Mouse (Mus musculus): ENCODE results near the gene Triobp.

The Triobp gene

DNA sequence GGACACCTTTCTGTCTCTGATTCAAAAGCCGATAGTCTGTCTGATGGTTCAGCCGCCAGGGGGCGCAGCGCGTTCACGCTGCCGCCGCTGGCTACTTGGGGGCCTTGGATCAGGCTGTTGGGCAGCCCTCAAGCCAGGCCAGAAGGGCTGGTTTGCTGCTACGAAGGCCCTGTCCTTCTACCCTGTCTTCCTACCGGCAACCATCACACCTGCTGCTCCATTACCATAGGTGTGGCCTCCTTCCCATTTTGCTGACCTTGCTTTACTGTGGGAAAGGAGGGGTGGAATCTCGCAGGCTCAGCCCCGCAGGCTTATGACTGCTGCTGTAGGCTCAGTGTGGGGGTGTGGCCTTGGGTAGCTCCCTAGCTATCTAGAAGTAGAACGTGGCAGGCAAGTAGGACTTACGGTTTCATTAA is 90.4 kb downstream of the Triobp start:
- DNase-seq, result peak; percentile 53

DNA sequence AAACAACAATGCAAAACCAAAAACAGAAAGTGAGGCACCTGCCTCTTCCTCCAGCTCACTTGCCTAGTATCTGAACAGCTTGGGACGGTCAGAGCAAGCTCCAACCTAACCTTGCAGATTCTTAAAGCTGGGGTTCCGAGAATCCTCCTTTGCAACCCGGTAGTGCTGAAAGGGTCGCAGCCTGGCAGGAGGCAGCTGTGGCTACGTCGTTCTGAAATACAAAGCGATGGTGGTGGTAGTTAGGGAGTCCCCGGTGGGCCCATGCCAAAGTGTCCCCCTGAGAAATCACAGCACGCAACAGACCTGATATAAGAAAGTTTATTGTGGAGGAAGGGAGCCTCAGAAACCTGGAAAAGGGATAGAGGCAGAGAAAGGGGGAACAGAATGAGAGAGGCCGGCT is 90.8 kb downstream of the Triobp start:
- DNase-seq, result no peak

DNA sequence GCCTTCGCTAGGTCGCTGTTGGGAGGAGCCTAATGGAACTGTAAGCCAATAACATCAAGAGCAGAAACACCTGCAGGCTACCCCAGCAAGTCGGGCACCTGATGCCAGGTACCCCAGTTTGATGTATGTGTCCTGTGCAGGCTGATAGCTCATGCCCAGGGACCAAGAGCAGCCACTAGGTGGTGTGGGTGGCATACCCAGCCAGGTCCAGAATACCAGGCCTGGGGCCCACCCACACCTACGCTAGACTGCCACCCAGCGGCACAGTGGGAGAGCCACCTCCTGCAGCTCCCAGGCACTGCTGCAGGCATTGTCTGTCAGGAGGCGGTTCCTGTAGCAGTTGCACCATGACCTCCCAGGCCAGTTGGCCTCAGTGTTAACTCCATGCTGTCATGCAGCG is 91.3 kb downstream of the Triobp start:
- peak; percentile 68 for DNase-seq

DNA sequence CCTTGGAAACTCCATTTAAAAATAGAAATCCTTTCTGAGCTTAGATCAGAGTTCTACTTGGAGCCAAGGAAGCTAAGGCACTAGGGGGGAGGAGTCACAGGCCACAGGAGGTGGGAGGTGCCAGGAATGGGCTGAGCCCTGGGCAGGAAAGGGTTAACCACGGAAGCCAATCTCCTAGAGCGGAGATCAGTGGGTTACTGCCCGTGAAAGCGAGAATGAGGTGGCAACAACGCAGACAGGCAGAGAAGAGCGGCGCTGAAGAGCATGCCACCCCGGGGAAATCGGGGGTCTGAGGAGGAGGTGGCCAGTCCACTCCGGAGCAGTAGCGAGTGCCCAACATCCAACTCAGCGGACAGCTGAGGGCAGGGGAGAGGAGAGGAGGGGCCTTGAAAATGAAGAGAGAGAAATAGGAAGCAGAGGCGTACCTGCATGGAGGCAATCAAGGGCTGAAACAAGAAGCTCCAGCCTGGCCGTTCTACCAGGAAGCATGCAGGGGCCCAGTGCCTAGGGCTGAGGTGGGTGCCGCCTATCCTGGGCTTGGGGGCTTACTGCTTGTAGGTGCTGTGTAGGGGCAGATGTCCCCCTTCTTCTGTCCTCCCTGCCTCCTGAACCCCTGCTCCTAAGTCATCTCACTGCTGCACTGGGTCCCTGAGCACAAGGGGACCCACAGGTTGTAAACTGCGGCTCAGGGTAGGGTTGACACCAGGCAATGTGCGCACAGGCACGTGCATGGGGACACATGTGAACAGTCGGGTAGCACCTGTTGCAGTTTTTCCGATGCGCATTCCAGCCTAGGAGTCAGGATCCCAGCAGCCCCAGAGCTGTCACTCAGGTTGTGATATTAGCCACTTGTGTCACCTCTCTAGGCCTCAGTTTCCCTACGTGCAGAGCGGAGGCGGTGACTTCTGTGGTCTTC is 93.2 kb downstream of the Triobp start:
- no peak for DNase-seq

DNA sequence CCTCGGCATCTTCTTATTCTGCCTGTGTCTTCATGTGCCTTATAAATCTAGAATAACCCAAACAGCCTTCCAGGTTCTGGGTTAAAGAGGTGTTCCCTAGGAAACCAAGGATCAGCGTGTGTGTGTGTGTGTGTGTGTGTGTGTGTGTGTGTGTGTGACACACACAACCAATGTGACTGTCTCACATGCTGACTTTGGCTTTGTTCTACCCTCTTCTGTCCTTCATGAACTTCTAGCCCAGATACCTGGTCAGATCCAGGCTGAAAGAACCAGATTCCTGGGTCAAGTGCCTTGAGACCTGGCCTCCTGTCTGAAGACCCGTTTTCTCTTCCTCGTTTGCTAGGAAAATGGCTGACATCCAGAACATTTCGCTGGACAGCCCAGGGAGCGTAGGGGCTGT is 94.1 kb downstream of the Triobp start, which contains the start of gene Galr3:
Gene Galr3 (plus strand): TSS at position 301 of the 400 bp plus-strand sequence.
- no peak for DNase-seq

DNA sequence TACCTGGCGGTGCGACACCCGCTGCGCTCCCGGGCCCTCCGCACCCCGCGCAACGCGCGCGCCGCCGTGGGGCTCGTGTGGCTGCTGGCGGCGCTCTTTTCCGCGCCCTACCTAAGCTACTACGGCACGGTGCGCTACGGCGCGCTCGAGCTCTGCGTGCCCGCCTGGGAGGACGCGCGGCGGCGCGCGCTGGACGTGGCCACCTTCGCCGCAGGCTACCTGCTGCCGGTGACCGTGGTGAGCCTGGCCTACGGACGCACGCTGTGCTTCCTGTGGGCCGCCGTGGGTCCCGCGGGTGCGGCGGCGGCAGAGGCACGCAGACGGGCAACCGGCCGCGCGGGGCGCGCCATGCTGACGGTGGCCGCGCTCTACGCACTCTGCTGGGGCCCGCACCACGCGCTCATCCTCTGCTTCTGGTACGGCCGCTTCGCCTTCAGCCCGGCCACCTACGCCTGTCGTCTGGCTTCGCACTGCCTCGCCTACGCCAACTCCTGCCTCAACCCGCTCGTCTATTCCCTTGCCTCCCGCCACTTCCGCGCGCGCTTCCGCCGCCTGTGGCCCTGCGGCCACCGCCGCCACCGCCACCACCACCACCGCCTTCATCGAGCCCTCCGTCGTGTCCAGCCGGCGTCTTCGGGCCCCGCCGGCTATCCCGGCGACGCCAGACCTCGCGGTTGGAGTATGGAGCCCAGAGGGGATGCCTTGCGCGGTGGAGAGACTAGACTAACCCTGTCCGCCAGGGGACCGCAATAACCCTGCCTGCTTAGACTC is 95.4 kb downstream of the Triobp start:
- DNase-seq, result peak; percentile 75

DNA sequence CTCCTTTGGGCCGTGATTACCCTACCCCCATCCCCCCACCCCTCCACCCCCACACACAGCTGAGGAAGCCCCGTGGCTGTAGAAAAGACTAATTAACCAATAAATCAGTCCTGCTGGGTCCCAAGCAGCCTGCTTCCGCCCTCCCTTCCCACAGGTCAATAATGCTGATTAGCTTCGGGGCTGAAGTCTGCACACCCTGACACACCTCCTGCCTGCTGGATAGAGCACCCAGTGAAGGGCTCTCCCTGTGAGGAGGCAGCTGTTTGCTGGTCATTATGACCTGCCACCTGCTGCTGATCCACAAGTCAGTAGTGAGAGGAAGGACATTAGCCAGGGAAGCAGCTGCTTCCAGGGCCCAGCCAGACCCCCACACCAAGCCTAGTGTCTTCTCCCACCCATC is 97.3 kb downstream of the Triobp start:
- DNase-seq, result no peak

DNA sequence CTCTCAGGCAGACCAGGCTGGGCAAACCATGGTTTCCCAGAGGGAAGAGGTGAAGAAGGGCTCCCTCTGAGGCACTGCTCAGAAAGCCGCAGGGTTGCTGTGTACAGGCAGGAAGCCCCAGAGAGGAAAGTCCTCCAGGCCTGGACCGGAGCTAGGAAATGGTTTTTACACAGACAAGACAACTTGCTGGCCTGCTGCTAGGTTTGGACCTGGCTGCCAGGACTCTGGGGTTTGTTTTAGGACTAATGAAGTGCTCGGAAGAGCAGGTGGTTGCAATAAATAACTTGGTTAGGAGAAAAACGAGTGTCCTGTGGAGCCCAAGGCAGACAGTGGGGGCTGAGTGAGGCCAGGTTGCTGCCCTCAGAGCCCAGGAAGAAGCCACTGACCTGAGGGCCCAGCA is 100.7 kb downstream of the Triobp start:
- DNase-seq, result no peak

DNA sequence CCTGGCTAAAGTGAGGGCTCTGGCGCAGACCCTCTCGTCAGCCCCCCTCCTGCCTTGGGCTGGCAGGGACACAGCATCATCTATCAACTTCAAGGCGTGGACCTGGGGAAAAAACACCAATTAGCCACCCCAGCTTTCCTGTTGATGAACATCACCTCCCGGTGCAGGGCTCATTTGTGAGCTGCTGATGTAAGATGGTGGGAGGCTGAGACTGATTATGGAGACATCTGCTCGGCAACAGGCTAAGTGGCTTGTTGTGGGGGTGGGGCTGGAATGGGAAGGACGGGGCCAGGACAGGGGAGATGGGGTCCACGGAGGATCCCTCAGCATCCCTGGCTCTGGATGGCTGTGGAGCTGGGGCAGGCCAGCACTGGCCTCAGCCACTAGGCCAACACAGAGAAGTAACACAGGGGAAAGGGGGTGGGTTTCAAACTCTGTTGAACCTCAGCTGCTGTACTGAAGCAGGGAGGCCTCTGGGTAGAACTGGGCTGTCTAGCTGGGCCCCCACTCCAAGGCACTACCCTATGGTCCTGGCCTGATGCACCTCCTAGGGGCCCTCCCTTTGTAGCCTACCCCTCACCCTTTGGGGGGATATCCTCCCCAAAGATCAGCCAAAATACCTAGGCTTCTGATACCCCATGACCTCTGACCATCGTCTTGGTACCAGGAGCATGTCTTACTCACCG is 102.8 kb downstream of the Triobp start:
- DNase-seq, result no peak

DNA sequence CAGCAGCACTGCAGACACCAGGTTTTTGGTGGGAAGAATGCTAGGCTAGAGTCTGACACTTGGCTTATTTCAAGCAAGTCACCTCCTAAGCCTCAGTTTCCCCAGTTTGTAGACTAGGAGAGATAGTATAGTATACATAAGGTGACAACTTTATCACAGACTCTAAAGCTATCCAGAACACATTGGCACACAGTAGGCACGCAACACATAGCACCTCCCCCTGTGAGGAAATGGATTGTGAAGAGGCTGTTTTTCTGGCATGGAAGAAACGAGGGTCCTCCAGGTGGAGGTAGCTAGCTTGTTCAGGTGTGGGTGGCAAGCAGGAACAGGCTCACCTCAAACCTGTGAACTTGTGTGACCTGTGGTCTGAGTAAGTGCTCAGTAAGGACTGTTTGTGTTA is 103.4 kb downstream of the Triobp start:
- DNase-seq, result no peak

DNA sequence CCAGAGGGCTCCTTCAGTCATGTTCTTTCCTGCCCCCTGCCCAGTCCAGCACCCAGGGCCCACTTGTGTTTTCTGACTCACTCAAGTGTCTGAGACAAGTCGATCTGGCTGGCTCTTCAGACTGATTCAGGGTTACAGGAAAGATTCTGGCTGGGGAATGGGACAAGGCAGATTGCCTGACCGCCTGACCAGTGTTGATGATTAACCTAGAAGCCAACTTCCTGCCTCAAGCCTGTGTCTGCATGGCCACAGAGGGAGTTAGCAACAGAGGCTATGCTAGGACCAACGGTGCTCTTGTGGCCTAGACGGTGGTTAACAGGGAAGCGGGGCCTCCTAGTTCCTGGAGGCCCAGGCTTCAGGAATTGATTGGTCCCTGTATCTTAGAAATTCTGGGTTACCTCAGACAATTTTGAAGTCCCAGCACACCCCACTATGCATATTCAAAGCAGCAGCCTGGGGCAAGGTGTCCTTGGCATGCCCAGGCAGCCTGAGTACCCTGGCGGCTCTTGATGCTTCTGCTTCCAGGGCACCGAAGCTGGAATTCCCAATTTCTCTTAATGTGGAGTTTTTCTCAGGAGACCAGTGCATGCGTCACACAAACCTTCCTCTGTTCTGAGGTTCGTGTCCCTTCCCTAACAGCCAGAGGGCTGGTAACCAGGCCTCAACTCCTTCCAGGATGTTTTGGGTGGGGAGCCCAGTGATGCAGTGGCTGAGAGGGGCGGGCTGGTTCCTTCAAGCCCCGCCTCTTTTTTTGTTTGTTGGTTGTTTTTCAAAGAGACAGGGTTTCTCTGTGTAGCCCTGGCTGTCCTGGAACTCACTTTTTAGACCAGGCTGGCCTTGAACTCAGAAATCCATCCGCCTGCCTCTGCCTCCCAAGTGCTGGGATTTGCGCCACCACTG is 104.2 kb downstream of the Triobp start:
- DNase-seq, result no peak

DNA sequence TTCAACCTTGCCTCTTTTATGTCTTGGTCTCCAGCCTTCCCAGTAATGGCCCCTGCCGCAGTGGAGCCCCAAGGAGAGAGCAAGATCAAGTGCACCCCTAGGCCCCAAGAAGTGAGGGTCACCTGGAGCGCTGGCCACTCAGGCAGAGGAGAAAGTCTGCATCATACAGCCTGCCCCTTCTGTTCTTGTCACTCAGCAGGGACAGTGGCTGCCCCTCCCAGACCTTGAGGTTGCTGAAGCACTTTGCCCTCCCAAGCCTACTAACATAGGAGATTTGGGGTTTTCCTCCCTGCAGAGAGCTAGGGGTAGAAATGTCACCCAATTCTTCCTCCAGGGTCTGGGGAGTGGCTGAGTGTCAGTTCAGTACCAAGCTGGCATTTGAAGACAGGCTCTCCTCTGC is 104.8 kb downstream of the Triobp start:
- DNase-seq, result no peak
